Mouse (Mus musculus) cortical plate, adult 2 months (tissue): ENCODE data around the gene Gm10203.

Experiments
- CTCF ChIP-seq: fragments of 200-500 bp; IDR thresholded peaks from 2 replicates; pipeline ENCODE4 v1.5.1; 2011; ENCODE audit warnings: mild to moderate bottlenecking, control low read depth, low read length; ENCODE audit not compliant: insufficient read depth; ENCODE audit errors: extremely low read depth
- POLR2A ChIP-seq: fragments of 200-500 bp; IDR thresholded peaks from 2 replicates; pipeline ENCODE4 v1.6.1; 2011; ENCODE audit warnings: mild to moderate bottlenecking, low read length, control low read depth; ENCODE audit not compliant: insufficient read depth; ENCODE audit errors: extremely low read depth

- TF ChIP-seq POLR2A, result no peak
- peak; percentile 47 for TF ChIP-seq CTCF
Observed at GRCm38 (mm10) chr6:149119853-149120252, 10.1 kb upstream of the Gm10203 start.
